Mouse (Mus musculus) spleen, adult 2 months (tissue): ENCODE measurements around the gene Tmcc1.

Experiments used
- CTCF ChIP-seq: fragments of 200-500 bp; IDR thresholded peaks from 2 replicates; pipeline ENCODE4 v1.5.1; 2011; ENCODE audit warnings: mild to moderate bottlenecking, inconsistent platforms; ENCODE audit not compliant: insufficient read depth, insufficient read length, insufficient replicate concordance; ENCODE audit errors: extremely low read depth
- POLR2A ChIP-seq: fragments of 200-500 bp; IDR thresholded peaks from 2 replicates; pipeline ENCODE4 v1.6.1; 2011; ENCODE audit warnings: low read depth, low read length, inconsistent platforms

- TF ChIP-seq CTCF (no peak), POLR2A (no peak)
Observed at GRCm38 (mm10) chr6:115985622-115986021, 207.7 kb downstream of the Tmcc1 start.
